Mouse (Mus musculus) liver, embryonic 16.5 days (tissue): Measurements from ENCODE around the gene Wnt10b. TPM values are rescaled to one million over a fixed set of nuclear protein-coding genes. Genes with fewer than 3 reads are reported as not detected.

Experiments
- ATAC-seq: fragments of 200-750 bp; cut with Nextera tagmentation; 2 replicates; pipeline ENCODE4 v1.8.0; 2017; ENCODE audit warnings: low read depth, mild to moderate bottlenecking, moderate number of reproducible peaks, moderate library complexity
- H3K27ac ChIP-seq: fragments of 300-500 bp; sonication (generic); 2 replicates; pipeline ENCODE4 v1.5.1; 2014; ENCODE audit warnings: mild to moderate bottlenecking, low read length
- H3K27me3 ChIP-seq: fragments of 300-500 bp; sonication (generic); 2 replicates; pipeline ENCODE4 v1.6.1; 2014; ENCODE audit warnings: low read depth, low read length, mixed read lengths; ENCODE audit not compliant: control insufficient read depth, insufficient read depth
- H3K36me3 ChIP-seq: fragments of 300-500 bp; sonication (generic); 2 replicates; pipeline ENCODE4 v1.6.1; 2014; ENCODE audit warnings: mild to moderate bottlenecking; ENCODE audit not compliant: control insufficient read depth, insufficient read depth
- H3K4me1 ChIP-seq: fragments of 300-500 bp; sonication (generic); 2 replicates; pipeline ENCODE4 v1.6.1; 2014; ENCODE audit warnings: low read depth, low read length, mixed read lengths; ENCODE audit not compliant: control insufficient read depth
- H3K4me2 ChIP-seq: fragments of 300-500 bp; sonication (generic); 2 replicates; pipeline ENCODE4 v1.6.1; 2014; ENCODE audit warnings: low read depth, low read length, mixed read lengths
- H3K4me3 ChIP-seq: fragments of 300-500 bp; sonication (generic); 2 replicates; pipeline ENCODE4 v1.5.1; 2014; ENCODE audit warnings: low read depth, mild to moderate bottlenecking, low read length
- H3K9ac ChIP-seq: fragments of 300-500 bp; sonication (generic); 2 replicates; pipeline ENCODE4 v1.6.1; 2014; ENCODE audit warnings: low read depth, low read length
- H3K9me3 ChIP-seq: fragments of 300-500 bp; sonication (generic); replicated peaks from 2 replicates; pipeline ENCODE4 v1.6.1; 2016; ENCODE audit warnings: low read length; ENCODE audit not compliant: control insufficient read depth
- WGBS: fragments of 180-500 bp; shearing (Covaris S2); extraction: QIAGEN DNeasy Blood & Tissue Kit; methylation state at CpG from one replicate; pipeline ENCODE4 v1.1.7; 2014; ENCODE audit not compliant: insufficient replicate concordance; 5-methylcytosine and 5-hydroxymethylcytosine counted together
- polyA plus RNA-seq: library from polyadenylated mRNA; unstranded; fragments of >200 nt; fragmentation: Nextera tagmentation; extraction: Ambion mirVana; gene quantifications from 2 replicates; pipeline ENCODE4 v1.2.1, GENCODE M21; 2015

Wnt10b gene
- polyA plus RNA-seq, 1 experiment from 2014 or later = not detected

DNA sequence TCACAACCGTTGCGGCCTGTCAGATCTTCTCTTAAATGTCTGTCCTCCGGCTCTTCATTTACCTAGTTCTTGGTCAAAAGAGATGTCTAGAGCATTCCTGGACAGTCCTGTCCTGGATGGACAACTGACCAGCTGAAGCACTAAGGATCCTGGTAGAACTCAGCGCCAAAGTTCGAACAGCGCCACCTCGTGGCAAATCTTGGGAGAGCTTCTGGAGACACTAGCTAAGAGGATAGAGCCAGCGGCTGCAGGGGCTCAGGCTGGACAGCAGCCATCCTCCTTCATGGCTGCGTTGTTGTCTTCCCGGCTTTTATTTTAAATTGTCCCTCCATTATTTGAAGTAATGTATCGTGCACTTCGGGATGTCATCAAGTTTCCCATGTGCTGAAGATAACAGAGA lies 21.4 kb upstream of the Wnt10b start:
- H3K9me3 ChIP-seq = no peaks in the 10 kb centered on the region
- WGBS = 10% methylated on average over 12 of the region's 12 CpGs
- H3K27me3 ChIP-seq = peaks cover 99% of the 10 kb centered on the region
- no peak overlapping the region for H3K27ac ChIP-seq
- no peak overlapping the region for H3K4me2 ChIP-seq
- H3K9ac ChIP-seq = no peak overlapping the region
- ATAC-seq = no peak; the same call in 1 of the 2 replicates
- H3K4me1 ChIP-seq = peaks cover 3% of the 10 kb centered on the region
- no peaks in the 10 kb centered on the region for H3K36me3 ChIP-seq
- no peak overlapping the region for H3K4me3 ChIP-seq

DNA sequence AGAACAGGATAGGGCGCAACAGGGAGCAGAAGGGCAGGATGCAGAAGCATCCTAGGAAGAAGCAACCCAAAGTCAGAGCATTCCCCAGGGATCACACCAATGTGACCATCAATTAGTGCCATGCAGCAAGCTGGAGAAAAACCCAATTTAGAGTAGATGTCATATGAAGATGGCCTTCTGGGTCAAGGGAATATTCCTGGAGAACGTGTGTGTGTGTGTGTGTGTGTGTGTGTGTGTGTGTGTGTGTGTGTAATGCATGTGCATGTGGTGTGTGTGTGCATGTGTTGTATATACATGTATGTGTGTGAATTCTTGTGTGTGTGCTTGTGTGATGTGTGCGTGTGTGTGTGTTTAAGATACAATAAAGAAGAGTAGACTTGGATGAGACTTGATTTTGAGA lies 21.0 kb upstream of the Wnt10b start:
- Histone ChIP-seq H3K4me1 (peaks cover 2% of the 10 kb centered on the region), H3K4me2 (no peak overlapping the region), H3K36me3 (no peaks in the 10 kb centered on the region), H3K27me3 (peaks cover 99% of the 10 kb centered on the region), H3K9me3 (no peaks in the 10 kb centered on the region), H3K27ac (no peak overlapping the region), H3K4me3 (no peak overlapping the region), H3K9ac (no peak overlapping the region)
- WGBS = 35% methylated on average over 3 of the region's 3 CpGs
- ATAC-seq = no peak

DNA sequence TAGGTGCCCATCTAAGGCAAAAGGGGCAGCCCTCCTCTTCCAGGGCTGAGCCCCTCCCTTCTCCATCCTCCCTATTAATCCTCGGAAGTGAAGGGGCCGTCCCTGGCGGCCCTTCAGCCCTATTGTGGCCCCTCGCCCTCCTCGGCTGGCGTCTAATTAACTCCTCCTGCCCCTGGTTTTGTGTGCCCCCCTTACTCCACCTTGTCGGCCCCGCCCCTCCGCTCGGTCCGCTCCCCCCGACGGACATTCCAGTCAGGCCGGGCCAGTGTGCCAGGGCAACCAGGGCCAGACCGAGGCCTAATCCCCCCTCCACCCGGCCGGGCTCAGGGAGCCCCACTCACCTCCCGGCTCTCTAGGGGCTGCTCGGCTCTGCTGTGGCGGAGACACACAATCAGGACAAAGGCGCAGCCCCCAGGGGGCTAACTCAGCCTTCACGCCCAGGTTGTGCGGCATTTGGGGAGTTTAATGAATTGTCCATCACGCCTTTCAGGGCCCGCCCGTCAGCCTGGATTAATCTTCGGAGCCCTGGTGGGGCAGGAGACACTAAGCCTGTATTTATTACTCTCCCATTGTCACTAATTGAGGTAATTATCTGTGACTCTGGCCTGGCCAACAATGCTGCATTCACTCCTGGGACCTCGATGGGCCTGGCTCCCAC lies 20.0 kb upstream of the Wnt10b start:
- H3K4me1 ChIP-seq = no peaks in the 10 kb centered on the region
- H3K9ac ChIP-seq = no peak overlapping the region
- no peaks in the 10 kb centered on the region for H3K9me3 ChIP-seq
- H3K4me2 ChIP-seq = no peak overlapping the region
- no peak for ATAC-seq
- no peaks in the 10 kb centered on the region for H3K36me3 ChIP-seq
- H3K4me3 ChIP-seq = no peak overlapping the region
- H3K27me3 ChIP-seq = peaks cover 99% of the 10 kb centered on the region
- H3K27ac ChIP-seq = no peak overlapping the region
- 9% methylated on average over 28 of the region's 28 CpGs for WGBS

DNA sequence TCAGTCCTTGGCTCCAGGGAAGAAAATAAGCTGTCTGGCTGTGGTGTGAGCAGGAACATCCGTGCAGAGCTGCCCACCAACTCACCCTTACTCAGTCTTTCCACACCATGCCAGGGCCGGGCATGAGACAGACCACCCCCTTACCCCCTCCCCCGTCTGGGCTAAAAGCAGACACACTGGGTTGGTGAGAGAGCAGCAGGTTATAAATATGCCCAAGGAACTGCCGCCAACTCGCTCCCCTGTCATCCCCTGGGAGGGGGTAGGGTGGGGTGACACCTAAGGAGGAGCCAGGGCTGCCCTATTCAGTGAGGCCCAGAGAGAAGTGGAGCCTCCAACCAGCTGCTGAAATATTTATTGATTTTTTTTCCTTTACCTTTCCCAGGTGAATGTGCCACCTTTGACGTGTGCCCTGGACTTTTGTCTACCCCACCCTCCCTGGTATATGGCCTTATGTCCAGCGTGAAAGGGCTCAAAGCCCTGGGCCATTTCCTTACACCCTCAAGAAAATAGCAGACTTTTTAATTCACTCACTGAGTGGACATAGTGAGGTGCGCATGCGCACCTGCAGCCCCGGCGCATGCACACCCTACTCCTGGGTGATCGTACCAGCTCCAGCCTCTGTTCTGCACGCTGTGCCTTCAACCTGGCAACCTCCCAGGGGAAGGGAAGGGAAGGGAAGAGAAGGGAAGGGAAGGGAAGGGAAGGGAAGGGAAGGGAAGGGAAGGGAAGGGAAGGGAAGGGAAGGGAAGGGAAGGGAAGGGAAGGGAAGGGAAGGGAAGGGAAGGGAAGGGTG lies 19.0 kb upstream of the Wnt10b start:
- no peak for ATAC-seq
- H3K4me1 ChIP-seq = no peaks in the 10 kb centered on the region; the same call in 1 of the 2 replicates
- H3K4me3 ChIP-seq = no peak overlapping the region
- peaks cover 99% of the 10 kb centered on the region for H3K27me3 ChIP-seq
- no peak overlapping the region for H3K4me2 ChIP-seq
- no peaks in the 10 kb centered on the region for H3K9me3 ChIP-seq
- 8% methylated on average over 13 of the region's 13 CpGs for WGBS
- H3K9ac ChIP-seq = no peak overlapping the region
- H3K36me3 ChIP-seq = no peaks in the 10 kb centered on the region
- H3K27ac ChIP-seq = no peak overlapping the region

DNA sequence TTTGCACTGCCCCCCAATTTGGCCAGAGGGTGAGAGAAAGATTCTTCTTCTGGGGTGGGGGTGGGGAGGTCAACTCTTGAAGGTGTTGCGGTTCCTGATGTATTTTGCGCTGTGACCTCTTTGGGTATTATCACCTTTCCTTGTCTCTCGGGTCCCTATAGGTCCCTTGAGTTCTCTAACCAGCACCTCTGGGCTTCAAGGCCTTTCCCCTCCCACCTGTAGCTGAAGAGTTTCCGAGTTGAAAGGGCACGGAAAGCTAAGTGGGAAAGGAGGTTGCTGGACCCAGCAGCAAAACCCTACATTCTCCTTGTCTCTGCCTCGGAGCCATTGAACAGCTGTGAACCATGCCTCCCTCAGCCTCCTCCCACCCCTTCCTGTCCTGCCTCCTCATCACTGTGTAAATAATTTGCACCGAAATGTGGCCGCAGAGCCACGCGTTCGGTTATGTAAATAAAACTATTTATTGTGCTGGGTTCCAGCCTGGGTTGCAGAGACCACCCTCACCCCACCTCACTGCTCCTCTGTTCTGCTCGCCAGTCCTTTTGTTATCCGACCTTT lies 15.3 kb upstream of the Wnt10b start:
- Histone ChIP-seq H3K9me3 (no peaks in the 10 kb centered on the region), H3K27me3 (peaks cover 99% of the 10 kb centered on the region), H3K4me1 (no peaks in the 10 kb centered on the region; the same call in 1 of the 2 replicates), H3K4me3 (no peak overlapping the region), H3K36me3 (no peaks in the 10 kb centered on the region), H3K4me2 (no peak overlapping the region), H3K27ac (no peak overlapping the region), H3K9ac (no peak overlapping the region)
- no peak for ATAC-seq
- whole genome bisulfite sequencing = 3% methylated on average over 13 of the region's 13 CpGs

DNA sequence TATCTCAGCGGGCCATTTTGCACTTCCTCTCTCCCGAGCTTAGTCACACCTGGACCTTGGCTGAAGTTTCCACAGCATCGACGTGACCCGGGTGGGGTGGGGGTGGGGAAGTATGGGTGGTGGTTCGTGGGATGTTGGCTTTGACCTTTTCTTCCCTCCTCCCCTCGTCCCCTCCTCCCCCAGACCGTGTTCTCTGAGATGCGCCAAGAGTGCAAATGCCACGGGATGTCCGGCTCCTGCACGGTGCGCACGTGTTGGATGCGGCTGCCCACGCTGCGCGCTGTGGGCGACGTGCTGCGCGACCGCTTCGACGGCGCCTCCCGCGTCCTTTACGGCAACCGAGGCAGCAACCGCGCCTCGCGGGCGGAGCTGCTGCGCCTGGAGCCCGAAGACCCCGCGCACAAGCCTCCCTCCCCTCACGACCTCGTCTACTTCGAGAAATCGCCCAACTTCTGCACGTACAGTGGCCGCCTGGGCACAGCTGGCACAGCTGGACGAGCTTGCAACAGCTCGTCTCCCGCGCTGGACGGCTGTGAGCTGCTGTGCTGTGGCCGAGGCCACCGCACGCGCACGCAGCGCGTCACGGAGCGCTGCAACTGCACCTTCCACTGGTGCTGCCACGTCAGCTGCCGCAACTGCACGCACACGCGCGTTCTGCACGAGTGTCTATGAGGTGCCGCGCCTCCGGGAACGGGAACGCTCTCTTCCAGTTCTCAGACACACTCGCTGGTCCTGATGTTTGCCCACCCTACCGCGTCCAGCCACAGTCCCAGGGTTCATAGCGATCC lies 14.5 kb upstream of the Wnt10b start:
- WGBS = 3% methylated on average over 73 of the region's 75 CpGs
- Histone ChIP-seq H3K9ac (no peak overlapping the region), H3K4me3 (no peak overlapping the region), H3K36me3 (no peaks in the 10 kb centered on the region), H3K4me1 (no peaks in the 10 kb centered on the region; the same call in 1 of the 2 replicates), H3K27ac (no peak overlapping the region), H3K27me3 (peaks cover 99% of the 10 kb centered on the region), H3K4me2 (no peak overlapping the region), H3K9me3 (no peaks in the 10 kb centered on the region)
- ATAC-seq = no peak

DNA sequence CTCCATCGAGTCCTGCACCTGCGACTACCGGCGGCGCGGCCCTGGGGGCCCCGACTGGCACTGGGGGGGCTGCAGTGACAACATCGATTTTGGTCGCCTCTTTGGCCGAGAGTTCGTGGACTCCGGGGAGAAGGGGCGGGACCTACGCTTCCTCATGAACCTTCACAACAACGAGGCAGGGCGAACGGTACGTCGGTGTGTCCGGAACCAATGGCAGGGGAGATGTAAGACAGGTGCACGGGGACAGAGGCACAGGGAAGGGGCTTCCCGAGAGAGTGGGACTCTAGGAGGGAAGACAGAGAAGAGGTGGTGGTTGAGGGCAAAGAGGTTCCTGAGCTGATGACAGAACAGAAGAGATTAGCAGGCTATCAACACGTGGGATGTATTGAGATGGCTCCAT lies 13.8 kb upstream of the Wnt10b start:
- H3K9me3 ChIP-seq = no peaks in the 10 kb centered on the region
- no peak overlapping the region for H3K27ac ChIP-seq
- no peak overlapping the region for H3K4me3 ChIP-seq
- no peaks in the 10 kb centered on the region for H3K36me3 ChIP-seq
- H3K4me1 ChIP-seq = no peaks in the 10 kb centered on the region; the same call in 1 of the 2 replicates
- H3K4me2 ChIP-seq = no peak overlapping the region
- no peak for ATAC-seq
- H3K27me3 ChIP-seq = peaks cover 96% of the 10 kb centered on the region
- 2% methylated on average over 23 of the region's 23 CpGs for WGBS
- no peak overlapping the region for H3K9ac ChIP-seq

DNA sequence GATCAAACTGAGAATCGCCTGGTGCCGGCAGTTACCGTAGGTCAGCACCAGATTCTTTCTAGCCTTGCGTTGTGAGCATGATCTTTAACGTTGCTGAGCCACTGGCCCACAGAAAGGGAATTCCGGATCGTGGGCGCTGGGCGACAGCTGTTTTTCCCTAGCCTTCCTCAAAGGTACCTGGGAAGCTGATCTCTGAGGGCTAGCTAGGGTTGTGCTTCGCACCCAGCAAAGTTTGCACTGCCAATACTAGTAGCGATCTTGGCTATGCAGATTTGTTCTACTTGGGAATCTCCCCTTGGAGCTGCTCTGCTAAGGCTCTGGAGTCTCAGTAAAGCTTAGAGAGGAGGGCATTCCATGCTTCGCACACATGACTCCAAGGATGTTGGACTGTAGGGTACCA lies 13.3 kb upstream of the Wnt10b start:
- no peak overlapping the region for H3K9ac ChIP-seq
- under 1% methylated on average over 12 of the region's 12 CpGs for WGBS
- H3K27me3 ChIP-seq = peaks cover 93% of the 10 kb centered on the region
- no peak overlapping the region for H3K4me3 ChIP-seq
- no peak for ATAC-seq
- H3K36me3 ChIP-seq = no peaks in the 10 kb centered on the region
- no peaks in the 10 kb centered on the region for H3K9me3 ChIP-seq
- H3K4me1 ChIP-seq = no peaks in the 10 kb centered on the region; the same call in 1 of the 2 replicates
- H3K4me2 ChIP-seq = no peak overlapping the region
- H3K27ac ChIP-seq = no peak overlapping the region
